Mouse (Mus musculus) CH12.LX (cell line): Measurements from ENCODE around the gene Card10. TPM values are rescaled to one million over a fixed set of nuclear protein-coding genes. Genes with fewer than 3 reads are reported as not detected.

Experiments used
- DNase-seq: peaks from one replicate; pipeline ENCODE4 v3.0.0-alpha.2; 2013; ENCODE audit errors: extremely low read depth
- H3K27ac ChIP-seq: 2 replicates; pipeline ENCODE4 v1.5.1; 2012; ENCODE audit warnings: low read depth, mild to moderate bottlenecking, control low read depth, moderate library complexity; ENCODE audit not compliant: insufficient read depth
- H3K27me3 ChIP-seq: replicated peaks from 2 replicates; pipeline ENCODE3; 2012; ENCODE audit warnings: inconsistent platforms
- H3K36me3 ChIP-seq, 2 experiments: replicated peaks in 1 of 2; 2 replicates each; pipeline versions ENCODE3 to v1.6.1; 2012; ENCODE audit warnings: inconsistent platforms in 1 of 2, low read length in 1 of 2, mild to moderate bottlenecking in 1 of 2, mixed read lengths in 1 of 2, moderate library complexity in 1 of 2; ENCODE audit not compliant: control insufficient read depth in 1 of 2, insufficient read depth in 1 of 2
- H3K4me1 ChIP-seq, 2 experiments: 2 replicates each; pipeline ENCODE4 v1.6.1; 2012; ENCODE audit warnings: inconsistent platforms in 1 of 2, moderate library complexity in 1 of 2; ENCODE audit not compliant: insufficient read depth in 2 of 2, control insufficient read depth in 1 of 2
- H3K4me2 ChIP-seq: 2 replicates; pipeline ENCODE4 v1.6.1; 2012; ENCODE audit warnings: low read depth, mild to moderate bottlenecking, control low read depth; ENCODE audit not compliant: poor library complexity, insufficient read depth, severe bottlenecking
- H3K4me3 ChIP-seq, 3 experiments: fragments of 150-350 bp in 1 of 3; sonication (generic) in 1 of 3; replicated peaks in 1 of 3; 2 replicates each; pipeline versions ENCODE3 to v1.5.1; 2011 to 2012; ENCODE audit warnings: low read depth in 2 of 3, low read length in 2 of 3, mild to moderate bottlenecking in 2 of 3, moderate library complexity in 2 of 3, control low read depth in 1 of 3, improper control_type of control experiment in 1 of 3, inconsistent platforms in 1 of 3, mixed read lengths in 1 of 3; ENCODE audit not compliant: poor library complexity in 1 of 3
- H3K79me2 ChIP-seq: replicated peaks from 2 replicates; pipeline ENCODE4 v1.6.1; 2012; ENCODE audit warnings: mild to moderate bottlenecking, moderate library complexity; ENCODE audit not compliant: control insufficient read depth, poor library complexity, insufficient read depth, severe bottlenecking; ENCODE audit errors: extremely low read depth
- H3K9ac ChIP-seq: 2 replicates; pipeline ENCODE4 v1.6.1; 2012; ENCODE audit warnings: low read depth, mild to moderate bottlenecking, control low read depth, moderate library complexity; ENCODE audit not compliant: insufficient read depth
- H3K9me3 ChIP-seq: replicated peaks from 2 replicates; pipeline ENCODE3; 2012; ENCODE audit warnings: low read length, inconsistent platforms, mixed read lengths
- BHLHE40 ChIP-seq: IDR thresholded peaks from 2 replicates; pipeline ENCODE4 v1.6.1; 2011; ENCODE audit warnings: mild to moderate bottlenecking, low read depth, low read length, improper control_type of control experiment
- CHD1 ChIP-seq: IDR thresholded peaks from 2 replicates; pipeline ENCODE4 v1.6.1; 2012; ENCODE audit warnings: low read depth, low read length, improper control_type of control experiment, inconsistent platforms
- CHD2 ChIP-seq: IDR thresholded peaks from 2 replicates; pipeline ENCODE4 v1.6.1; 2011; ENCODE audit warnings: low read length, improper control_type of control experiment
- EP300 ChIP-seq: IDR thresholded peaks from 2 replicates; pipeline ENCODE4 v1.6.1; 2011; ENCODE audit warnings: low read length, improper control_type of control experiment
- ETS1 ChIP-seq: conservative IDR thresholded peaks from 2 replicates; pipeline ENCODE4 v1.6.1; 2012; ENCODE audit warnings: low read depth, mild to moderate bottlenecking, inconsistent platforms, low read length, improper control_type of control experiment, moderate library complexity
- GABPA ChIP-seq: IDR thresholded peaks from 2 replicates; pipeline ENCODE4 v1.6.1; 2012; ENCODE audit warnings: low read depth, low read length, improper control_type of control experiment, inconsistent platforms; ENCODE audit not compliant: insufficient replicate concordance
- HCFC1 ChIP-seq: IDR thresholded peaks from 2 replicates; pipeline ENCODE4 v1.6.1; 2012; ENCODE audit warnings: low read depth, mild to moderate bottlenecking, inconsistent platforms, low read length, improper control_type of control experiment
- IRF4 ChIP-seq: IDR thresholded peaks from 2 replicates; pipeline ENCODE4 v1.6.1; 2014; ENCODE audit warnings: low read depth, mild to moderate bottlenecking, inconsistent platforms, low read length, improper control_type of control experiment
- JUND ChIP-seq: conservative IDR thresholded peaks from 2 replicates; pipeline ENCODE4 v1.6.1; 2011; ENCODE audit warnings: low read depth, low read length, improper control_type of control experiment
- KAT2A ChIP-seq: IDR thresholded peaks from 2 replicates; pipeline ENCODE4 v1.6.1; 2012; ENCODE audit warnings: low read length, improper control_type of control experiment, inconsistent platforms; ENCODE audit not compliant: insufficient replicate concordance
- MAFK ChIP-seq: IDR thresholded peaks from 2 replicates; pipeline ENCODE4 v1.6.1; 2011; ENCODE audit warnings: low read length, improper control_type of control experiment; ENCODE audit not compliant: insufficient replicate concordance
- MEF2A ChIP-seq: IDR thresholded peaks from 2 replicates; pipeline ENCODE4 v1.6.1; 2014; ENCODE audit warnings: low read depth, mild to moderate bottlenecking, inconsistent platforms, low read length, improper control_type of control experiment, borderline replicate concordance
- NELFE ChIP-seq: IDR thresholded peaks from 2 replicates; pipeline ENCODE4 v1.6.1; 2011; ENCODE audit warnings: low read depth, low read length, improper control_type of control experiment
- NRF1 ChIP-seq: IDR thresholded peaks from 2 replicates; pipeline ENCODE4 v1.6.1; 2014; ENCODE audit warnings: low read depth, mild to moderate bottlenecking, inconsistent platforms, low read length, improper control_type of control experiment, moderate library complexity
- PAX5 ChIP-seq: IDR thresholded peaks from 2 replicates; pipeline ENCODE4 v1.6.1; 2012; ENCODE audit warnings: low read length, inconsistent platforms, mixed read lengths
- POLR2A ChIP-seq: IDR thresholded peaks from 2 replicates; pipeline ENCODE4 v1.6.1; 2011; ENCODE audit warnings: low read depth, mild to moderate bottlenecking, improper control_type of control experiment, low read length
- POLR2AphosphoS2 ChIP-seq: IDR thresholded peaks from 2 replicates; pipeline ENCODE4 v1.6.1; 2011; ENCODE audit warnings: low read depth, low read length, improper control_type of control experiment
- SIN3A ChIP-seq: IDR thresholded peaks from 2 replicates; pipeline ENCODE4 v1.6.1; 2012; ENCODE audit warnings: low read length, improper control_type of control experiment, inconsistent platforms
- TCF12 ChIP-seq: IDR thresholded peaks from 2 replicates; pipeline ENCODE4 v1.6.1; 2014; ENCODE audit warnings: low read depth, mild to moderate bottlenecking, inconsistent platforms, low read length, improper control_type of control experiment
- USF1 ChIP-seq: IDR thresholded peaks from 2 replicates; pipeline ENCODE4 v1.6.1; 2014; ENCODE audit warnings: low read depth, mild to moderate bottlenecking, inconsistent platforms, low read length, improper control_type of control experiment
- ZC3H11A ChIP-seq: IDR thresholded peaks from 2 replicates; pipeline ENCODE4 v1.6.1; 2012; ENCODE audit warnings: low read depth, mild to moderate bottlenecking, inconsistent platforms, low read length, improper control_type of control experiment
- ZMIZ1 ChIP-seq: IDR thresholded peaks from 2 replicates; pipeline ENCODE4 v1.6.1; 2012; ENCODE audit warnings: low read depth, mild to moderate bottlenecking, inconsistent platforms, low read length, improper control_type of control experiment
- dilution Hi-C: fragments of 300-500 bp; cut with MboI; formaldehyde crosslinking; loops from 2 replicates; pipeline ENCODE4 v1.14.3; 2020; ENCODE audit warnings: low sequenced_read_pairs; ENCODE audit not compliant: extremely low pct_unique_long_range_greater_than_20kb, extremely low pct_ligation_motif_present
- in situ Hi-C: fragments of 300-500 bp; cut with MboI; formaldehyde crosslinking; loops from 3 replicates; pipeline ENCODE4 v1.14.3; 2019; ENCODE audit warnings: low sequenced_read_pairs, low pct_ligation_motif_present, low pct_unique_long_range_greater_than_20kb, mixed read lengths
- polyA plus RNA-seq: library from polyadenylated mRNA; unstranded; fragments of >175 nt; gene quantifications from 2 replicates; pipeline ENCODE4 v1.2.1, GENCODE M21; 2012; ENCODE audit warnings: low read depth; ENCODE audit not compliant: insufficient read length
- total RNA-seq, 2 experiments: library from RNA; depleted of rRNA; stranded (reverse); fragments of 300-350 nt in 1 of 2; fragments of >200 nt in 1 of 2; gene quantifications; 2 replicates each; pipeline ENCODE4 v1.2.3; 2012 to 2014

Card10 gene
- total and polyA plus RNA-seq, 3 experiments = 0.08 TPM; not detected in 2

DNA sequence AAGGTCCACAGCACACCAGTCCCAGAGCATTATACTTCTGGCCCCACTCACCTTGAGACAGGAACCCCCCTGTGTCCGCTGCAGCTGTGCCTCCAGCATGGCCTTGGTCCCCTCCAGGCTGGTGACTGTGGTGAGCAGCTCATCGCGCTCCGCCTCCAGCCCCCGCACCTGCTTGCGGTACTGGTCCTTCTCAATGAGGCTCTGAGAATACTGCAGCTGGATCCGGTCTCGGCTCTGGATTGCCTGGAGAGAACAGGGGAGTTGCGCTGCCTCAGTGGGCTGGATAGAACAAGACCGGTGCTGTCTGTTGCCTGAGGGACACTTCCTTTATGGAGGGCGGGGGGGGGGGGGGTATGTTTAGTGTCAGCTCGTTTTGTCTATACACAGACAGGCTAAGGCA is 11.9 kb downstream of the Card10 start:
- peaks cover 92% of the 10 kb centered on the region for H3K27me3 ChIP-seq
- no peaks in the 10 kb centered on the region for H3K79me2 ChIP-seq
- DNase-seq = no peak
- no peak overlapping the region for H3K4me2 ChIP-seq
- dilution Hi-C loops = no loop called here
- no peaks in the 10 kb centered on the region for H3K9me3 ChIP-seq
- H3K36me3 ChIP-seq = no peaks in the 10 kb centered on the region
- no peak overlapping the region for H3K4me3 ChIP-seq
- no peak for TF ChIP-seq POLR2A
- TF ChIP-seq ZC3H11A = no peak
- TF ChIP-seq EP300 = no peak
- no peak for TF ChIP-seq POLR2AphosphoS2
- no peak for TF ChIP-seq HCFC1
- TF ChIP-seq GABPA = no peak
- no peak for TF ChIP-seq BHLHE40
- TF ChIP-seq JUND = no peak
- no peak for TF ChIP-seq SIN3A
- TF ChIP-seq NELFE = no peak
- no peak for TF ChIP-seq KAT2A
- no peak for TF ChIP-seq CHD1
- no peak for TF ChIP-seq IRF4
- TF ChIP-seq ETS1 = no peak
- no peak for TF ChIP-seq TCF12
- TF ChIP-seq, all 38 proteins: peak for 0
- in situ Hi-C loops = no loop called here
- H3K9ac ChIP-seq = no peak overlapping the region
- no peak overlapping the region for H3K27ac ChIP-seq
- no peaks in the 10 kb centered on the region for H3K4me1 ChIP-seq

DNA sequence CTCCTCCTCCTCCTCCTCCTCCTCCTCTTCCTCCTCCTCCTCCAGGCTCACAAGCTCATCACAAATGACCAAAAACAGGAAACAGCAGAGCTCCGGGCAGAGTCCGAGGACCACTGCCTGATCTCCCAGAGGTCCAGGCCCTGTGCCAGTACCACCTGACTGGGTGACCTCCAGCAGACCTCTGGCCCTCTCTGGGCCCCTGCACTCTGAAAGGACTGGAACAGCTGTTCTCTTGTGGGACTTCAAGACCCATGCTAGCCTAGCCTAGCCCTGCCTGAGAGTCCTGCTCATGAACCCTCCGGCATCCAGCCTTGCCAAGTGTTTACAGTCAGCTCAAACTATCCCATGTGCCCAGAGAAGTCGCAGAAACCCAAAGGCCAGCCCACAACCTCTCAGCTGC is 12.4 kb downstream of the Card10 start:
- in situ Hi-C loops = no loop called here

More for the DNA sequence above, 12.4 kb downstream of the Card10 start:
- no peaks in the 10 kb centered on the region for H3K9me3 ChIP-seq
- H3K4me3 ChIP-seq = no peak overlapping the region
- no peaks in the 10 kb centered on the region for H3K4me1 ChIP-seq
- H3K36me3 ChIP-seq = no peaks in the 10 kb centered on the region
- dilution Hi-C loops = no loop called here
- no peaks in the 10 kb centered on the region for H3K79me2 ChIP-seq
- no peak overlapping the region for H3K4me2 ChIP-seq
- H3K27ac ChIP-seq = no peak overlapping the region
- TF ChIP-seq PAX5 = no peak
- no peak for TF ChIP-seq MAFK
- TF ChIP-seq MEF2A = no peak
- no peak for TF ChIP-seq ZMIZ1
- no peak for TF ChIP-seq HCFC1
- TF ChIP-seq KAT2A = no peak
- TF ChIP-seq CHD2 = no peak
- no peak for TF ChIP-seq TCF12
- no peak for TF ChIP-seq NRF1
- TF ChIP-seq USF1 = no peak
- no peak for TF ChIP-seq BHLHE40
- peaks cover 92% of the 10 kb centered on the region for H3K27me3 ChIP-seq
- H3K9ac ChIP-seq = no peak overlapping the region
- DNase-seq = no peak
